Mouse (Mus musculus) effector memory CD4-positive, alpha-beta T cell, adult 7 months (primary cell): ENCODE data around the gene Hoxc8. TPM values are rescaled to one million over a fixed set of nuclear protein-coding genes. Genes with fewer than 3 reads are reported as not detected.

Source experiments
- polyA plus RNA-seq: library from polyadenylated mRNA; unstranded; fragments of 100-300 nt; shearing (Covaris generic); gene quantifications from one replicate; pipeline ENCODE4 v1.2.1, GENCODE M21; 2017

The Hoxc8 gene
- not detected for polyA plus RNA-seq

DNA sequence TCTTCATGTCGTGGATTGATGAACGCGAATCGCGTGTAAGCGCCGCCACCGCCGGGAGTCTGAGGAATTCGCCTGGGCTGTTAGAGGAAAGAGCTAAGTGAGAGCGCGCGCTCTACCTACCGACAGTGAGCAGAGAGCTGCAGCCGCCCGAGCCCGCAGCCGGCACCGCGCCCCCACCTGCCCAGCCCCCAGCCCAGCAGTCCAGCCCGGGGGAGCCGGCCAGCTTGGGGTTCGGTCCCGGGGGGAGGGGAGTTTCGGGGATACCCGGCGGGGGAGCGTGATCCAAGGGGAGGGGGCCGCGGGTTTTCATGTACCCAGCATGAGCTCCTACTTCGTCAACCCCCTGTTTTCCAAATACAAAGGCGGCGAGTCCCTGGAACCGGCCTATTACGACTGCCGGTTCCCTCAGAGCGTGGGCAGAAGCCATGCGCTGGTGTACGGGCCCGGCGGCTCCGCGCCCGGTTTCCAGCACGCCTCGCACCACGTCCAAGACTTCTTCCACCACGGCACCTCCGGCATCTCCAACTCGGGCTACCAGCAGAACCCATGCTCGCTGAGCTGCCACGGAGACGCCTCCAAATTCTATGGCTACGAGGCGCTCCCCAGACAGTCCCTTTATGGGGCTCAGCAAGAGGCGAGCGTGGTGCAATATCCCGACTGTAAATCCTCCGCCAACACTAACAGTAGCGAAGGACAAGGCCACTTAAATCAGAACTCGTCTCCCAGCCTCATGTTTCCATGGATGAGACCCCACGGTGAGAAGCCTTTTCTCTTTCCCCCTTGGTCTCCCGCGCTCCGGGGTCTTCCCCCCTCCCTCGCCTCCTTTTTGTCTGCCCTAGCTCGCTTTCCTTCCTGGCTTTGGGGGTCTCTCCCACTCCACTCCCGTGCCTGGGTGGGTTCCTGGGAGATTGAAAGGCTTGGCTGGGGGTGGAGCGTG, at the start of gene Hoxc8:
Gene Hoxc8, plus strand, starts transcription at position 147 of the 937 bp plus-strand sequence.

DNA sequence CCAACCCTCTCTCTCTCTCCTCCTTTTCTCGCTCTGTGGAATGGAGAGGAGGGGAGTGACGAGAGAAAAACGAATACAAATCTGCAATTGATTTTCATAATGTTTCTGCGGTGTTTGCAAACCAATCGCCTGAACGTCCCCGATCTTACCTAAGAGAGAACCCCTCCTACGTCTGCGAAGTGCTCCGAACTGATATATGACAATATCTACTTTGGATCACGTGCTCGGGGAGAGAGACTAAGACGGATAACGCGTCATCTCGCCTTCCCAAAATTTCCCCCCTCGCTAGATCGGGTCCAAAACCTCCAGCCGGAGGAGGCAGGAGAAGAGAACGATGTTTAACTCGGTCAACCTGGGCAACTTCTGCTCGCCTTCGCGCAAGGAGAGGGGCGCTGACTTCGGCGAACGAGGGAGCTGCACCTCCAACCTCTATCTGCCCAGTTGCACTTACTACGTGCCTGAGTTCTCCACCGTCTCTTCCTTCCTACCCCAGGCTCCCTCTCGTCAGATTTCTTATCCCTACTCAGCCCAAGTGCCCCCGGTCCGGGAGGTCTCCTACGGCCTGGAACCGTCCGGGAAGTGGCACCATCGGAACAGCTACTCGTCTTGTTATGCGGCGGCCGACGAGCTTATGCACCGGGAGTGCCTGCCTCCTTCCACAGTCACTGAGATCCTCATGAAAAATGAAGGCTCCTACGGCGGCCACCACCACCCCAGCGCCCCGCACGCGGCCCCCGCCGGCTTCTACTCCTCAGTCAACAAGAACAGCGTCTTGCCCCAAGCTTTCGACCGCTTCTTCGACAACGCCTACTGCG, 36.0 kb upstream of the Hoxc8 start, which contains the start of gene Hoxc11:
Gene Hoxc11, plus strand, starts transcription at position 236 of the 815 bp plus-strand sequence.

DNA sequence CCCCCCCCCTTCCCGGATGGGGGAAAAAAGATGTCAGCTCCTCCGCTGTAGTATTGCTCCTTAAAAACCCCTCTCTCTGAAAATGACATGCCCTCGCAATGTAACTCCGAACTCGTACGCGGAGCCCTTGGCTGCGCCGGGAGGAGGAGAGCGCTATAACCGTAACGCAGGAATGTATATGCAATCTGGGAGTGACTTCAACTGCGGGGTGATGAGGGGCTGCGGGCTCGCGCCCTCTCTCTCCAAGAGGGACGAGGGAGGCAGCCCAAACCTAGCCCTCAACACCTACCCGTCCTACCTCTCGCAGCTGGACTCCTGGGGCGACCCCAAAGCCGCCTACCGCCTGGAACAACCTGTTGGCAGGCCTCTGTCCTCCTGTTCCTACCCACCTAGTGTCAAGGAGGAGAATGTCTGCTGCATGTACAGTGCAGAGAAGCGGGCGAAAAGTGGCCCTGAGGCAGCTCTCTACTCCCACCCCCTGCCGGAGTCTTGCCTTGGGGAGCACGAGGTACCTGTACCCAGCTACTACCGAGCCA, 23.6 kb upstream of the Hoxc8 start, which contains the start of gene Hoxc10:
Gene Hoxc10, plus strand, starts transcription at position 21 of the 536 bp plus-strand sequence.

DNA sequence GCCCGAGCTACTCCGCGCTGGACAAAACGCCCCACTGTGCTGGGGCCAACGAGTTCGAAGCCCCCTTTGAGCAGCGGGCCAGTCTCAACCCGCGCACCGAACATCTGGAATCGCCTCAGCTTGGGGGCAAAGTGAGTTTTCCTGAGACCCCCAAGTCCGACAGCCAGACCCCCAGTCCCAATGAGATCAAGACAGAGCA, 23.2 kb upstream of the Hoxc8 start, which contains the start of gene Hoxc5:
Gene Hoxc5, plus strand, starts transcription at position 132 of the 199 bp plus-strand sequence.

GRCm38 (mm10) chr15:102976171-102976570, 14.2 kb upstream of the Hoxc8 start, which contains the start of gene Hoxc9:
Gene Hoxc9 (plus strand): TSS chr15:102976439.

DNA sequence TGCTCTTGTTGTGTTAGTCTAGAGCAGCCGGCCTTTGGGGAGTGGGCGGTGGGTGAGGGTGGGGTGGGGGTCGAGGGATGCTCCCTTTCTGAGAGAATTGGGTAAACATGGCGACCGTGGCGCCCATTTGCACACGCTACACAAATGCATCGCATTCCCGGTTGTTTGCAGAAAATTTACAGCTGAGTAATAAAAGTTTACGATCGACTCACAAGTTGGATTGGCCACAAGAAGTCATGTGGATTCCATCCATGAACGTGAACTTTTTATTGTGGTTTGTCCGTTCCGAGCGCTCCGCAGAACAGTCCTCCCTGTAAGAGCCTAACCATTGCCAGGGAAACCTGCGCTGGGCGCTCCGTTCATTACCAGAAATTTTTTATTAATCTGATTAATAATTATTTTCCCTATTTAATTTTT, 7.5 kb downstream of the Hoxc8 start, which contains the start of gene Hoxc6:
Gene Hoxc6, plus strand, starts transcription at position 319 of the 417 bp plus-strand sequence.

DNA sequence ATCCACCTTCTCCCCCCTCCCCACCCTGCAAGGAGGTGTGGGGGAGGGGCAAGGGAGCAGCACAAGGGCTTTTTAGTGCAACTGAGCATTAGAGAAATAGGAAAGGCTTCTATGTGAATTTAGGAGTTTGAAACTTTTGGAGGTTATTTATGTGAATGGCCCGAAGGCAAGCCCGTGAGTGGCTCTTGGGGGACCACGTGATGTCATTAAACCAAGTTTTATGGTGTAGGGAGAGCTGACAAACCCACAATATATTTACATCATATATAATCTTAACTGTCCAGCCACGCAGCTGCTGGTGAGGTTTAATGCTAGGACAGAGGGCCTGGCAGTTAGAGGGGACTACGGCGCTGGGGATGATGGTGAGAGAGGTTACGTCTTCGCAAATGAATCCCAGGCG, 28.2 kb downstream of the Hoxc8 start, which contains the start of gene Hoxc4:
Gene Hoxc4, plus strand, starts transcription at position 299 of the 400 bp plus-strand sequence.

Other genes with a start within 250 kb of the Hoxc8 start
- 0.15 TPM for gene Hoxc13, start 69.5 kb upstream of the Hoxc8 start, polyA plus RNA-seq
- gene Hoxc12, start 53.9 kb upstream of the Hoxc8 start, polyA plus RNA-seq: not detected
- gene Hoxc11, start 36.2 kb upstream of the Hoxc8 start, polyA plus RNA-seq: not detected
- 0.20 TPM for gene Hoxc10, start 23.8 kb upstream of the Hoxc8 start, polyA plus RNA-seq
- gene Hoxc5, start 23.2 kb upstream of the Hoxc8 start, polyA plus RNA-seq: not detected
- not detected for gene Hoxc9, start 14.2 kb upstream of the Hoxc8 start, polyA plus RNA-seq
- not detected for gene Hoxc6, start 7.7 kb downstream of the Hoxc8 start, polyA plus RNA-seq
- gene Hoxc4, start 28.3 kb downstream of the Hoxc8 start, polyA plus RNA-seq: not detected
- 4.1 TPM for gene Smug1, start 176.5 kb downstream of the Hoxc8 start, polyA plus RNA-seq
- 10.3 TPM for gene Cbx5, start 249.2 kb downstream of the Hoxc8 start, polyA plus RNA-seq
- 147 TPM for gene Hnrnpa1, start 249.8 kb downstream of the Hoxc8 start, polyA plus RNA-seq